Mouse (Mus musculus): ENCODE data around the gene Mrpl51.

Gene Mrpl51

DNA sequence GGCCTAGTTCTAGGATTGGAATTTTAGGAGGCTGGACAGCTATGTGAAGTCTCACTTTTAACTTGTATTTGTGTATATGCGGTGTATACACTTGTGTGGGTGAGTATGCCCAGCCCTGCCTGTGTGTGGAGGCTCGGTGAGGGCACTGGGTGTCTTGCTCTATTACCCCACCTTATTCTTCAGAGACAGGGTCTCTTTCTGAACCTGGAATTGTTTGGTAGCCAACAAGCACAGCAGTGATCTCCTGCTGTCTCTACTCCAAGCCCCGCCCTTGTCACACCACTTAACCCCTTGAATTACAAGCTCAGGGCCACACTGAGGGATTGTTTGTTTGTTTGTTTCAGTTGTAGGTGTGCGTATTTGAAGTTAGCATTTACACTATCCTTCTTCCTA, 40.4 kb downstream of the Mrpl51 start:
- DNase-seq (ENCODE audit: low read depth in 2 of 2, low spot score in 2 of 2): no peak

DNA sequence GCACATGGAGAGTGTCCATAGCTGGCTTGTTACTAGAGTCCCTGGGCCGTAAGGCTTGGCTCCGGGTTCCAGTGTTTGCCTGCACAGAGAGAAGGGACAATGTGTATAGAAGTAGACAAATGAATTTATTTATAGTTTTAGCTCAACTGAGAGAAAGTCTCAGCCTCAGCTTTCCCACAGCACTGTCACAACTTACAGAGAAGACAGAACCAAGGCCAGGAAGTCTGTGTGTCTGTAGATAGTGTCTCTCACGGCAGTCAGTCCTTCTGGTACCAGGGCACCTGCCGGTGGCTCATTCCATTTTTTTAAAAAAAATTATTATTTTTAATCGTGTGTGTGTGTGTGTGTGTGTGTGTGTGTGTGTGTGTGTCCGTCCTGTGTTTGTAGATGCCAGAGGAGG, 40.9 kb downstream of the Mrpl51 start:
- DNase-seq (ENCODE audit: low read depth in 2 of 2, low spot score in 2 of 2): no peak

DNA sequence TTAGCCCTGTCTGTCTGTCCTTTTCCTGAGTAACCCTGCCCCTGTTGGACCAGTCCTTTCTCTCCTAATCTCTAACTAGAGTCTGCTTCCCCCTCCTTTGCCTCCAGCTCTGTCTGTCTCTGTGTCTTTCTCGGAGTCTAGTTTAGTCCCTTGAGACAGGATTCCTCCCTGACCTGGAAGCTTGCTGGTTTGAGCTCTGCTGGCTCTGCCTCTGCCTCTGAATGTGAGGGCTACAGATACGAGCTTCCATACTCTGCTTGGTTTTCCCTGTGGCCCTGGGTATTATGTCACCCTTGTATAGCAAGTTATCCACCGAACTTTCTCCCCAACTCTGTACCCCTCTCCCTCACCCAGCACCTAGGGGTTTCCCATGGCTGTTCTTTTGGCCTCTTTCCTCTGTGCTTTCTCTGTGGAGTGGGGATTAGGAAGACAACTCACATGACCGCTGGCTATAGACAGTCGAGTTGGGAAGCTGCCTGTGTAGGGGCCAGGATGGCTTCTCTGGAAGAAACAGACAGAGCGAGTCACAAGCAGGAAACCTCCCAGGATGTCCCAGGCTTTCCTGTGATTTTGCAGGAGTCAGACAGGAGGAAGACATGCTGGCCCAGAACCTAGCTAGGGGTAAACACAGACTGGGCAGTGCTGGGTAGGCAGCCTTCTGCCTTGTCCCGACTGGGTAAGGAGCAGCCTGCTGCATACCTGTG, 42.4 kb downstream of the Mrpl51 start:
- DNase-seq (ENCODE audit: low read depth in 2 of 2, low spot score in 2 of 2): no peak

DNA sequence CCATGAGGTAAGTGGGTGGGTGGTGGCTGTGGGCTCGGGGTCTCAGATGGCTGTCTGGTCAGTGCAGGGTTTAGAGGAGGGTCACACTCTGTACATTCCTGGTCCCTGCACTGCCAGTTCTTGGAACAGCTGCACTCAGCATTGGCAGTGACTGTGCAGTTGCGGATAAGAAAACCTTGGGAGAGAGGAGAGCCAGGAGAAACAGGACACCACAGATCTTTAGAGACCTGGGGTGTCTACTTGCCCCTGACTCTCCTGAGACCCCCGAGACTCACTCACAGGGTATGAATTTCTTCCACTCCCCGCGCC, 42.9 kb downstream of the Mrpl51 start:
- no peak for DNase-seq (ENCODE audit: low read depth in 2 of 2, low spot score in 2 of 2)

DNA sequence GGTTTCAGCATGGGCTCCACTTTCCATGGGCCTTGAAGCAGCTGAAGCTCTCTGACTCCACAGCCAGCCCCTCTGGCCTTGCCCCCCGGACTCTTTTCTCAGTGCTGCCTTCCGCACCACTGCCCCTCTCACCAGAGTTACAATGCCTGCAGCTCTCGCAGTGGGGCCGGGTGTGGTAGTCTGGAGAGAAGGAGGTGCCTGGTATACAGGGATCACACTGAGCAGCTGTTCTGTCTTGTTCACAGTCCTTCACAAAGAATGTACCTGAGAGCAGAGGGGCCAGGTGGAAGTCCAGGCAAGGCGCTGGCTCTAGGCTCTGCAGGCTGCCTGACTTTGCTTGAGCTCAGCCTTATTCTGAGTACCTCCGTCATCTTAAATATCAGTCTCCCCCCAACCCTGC, 44.7 kb downstream of the Mrpl51 start:
- no peak for DNase-seq (ENCODE audit: low read depth in 2 of 2, low spot score in 2 of 2)

DNA sequence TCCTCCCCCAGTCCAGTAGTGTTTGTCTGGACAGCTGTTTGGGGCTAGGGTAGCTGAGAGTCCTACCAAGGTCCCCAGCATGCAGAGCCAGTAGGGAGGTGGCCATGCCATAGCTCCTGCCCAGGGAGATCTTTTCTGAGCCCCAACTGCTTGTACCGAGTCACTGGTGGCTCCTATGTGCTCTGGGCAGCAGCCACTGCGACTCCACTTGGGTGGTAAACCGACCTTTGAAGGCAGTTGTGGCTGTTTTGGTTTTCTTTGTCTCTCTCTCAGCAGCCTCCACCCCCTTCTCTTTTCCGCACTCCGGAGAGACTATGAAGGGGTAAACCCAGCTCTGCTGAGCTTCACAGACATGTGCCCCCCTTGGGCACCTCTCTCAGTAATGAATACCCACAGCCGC, 45.2 kb downstream of the Mrpl51 start, which contains the start of gene Cd27:
Gene Cd27 (minus strand): TSS at position 229 of the 400 bp plus-strand sequence.
- peak; percentile 57 to 60 for DNase-seq (ENCODE audit: low read depth in 2 of 2, low spot score in 2 of 2)

DNA sequence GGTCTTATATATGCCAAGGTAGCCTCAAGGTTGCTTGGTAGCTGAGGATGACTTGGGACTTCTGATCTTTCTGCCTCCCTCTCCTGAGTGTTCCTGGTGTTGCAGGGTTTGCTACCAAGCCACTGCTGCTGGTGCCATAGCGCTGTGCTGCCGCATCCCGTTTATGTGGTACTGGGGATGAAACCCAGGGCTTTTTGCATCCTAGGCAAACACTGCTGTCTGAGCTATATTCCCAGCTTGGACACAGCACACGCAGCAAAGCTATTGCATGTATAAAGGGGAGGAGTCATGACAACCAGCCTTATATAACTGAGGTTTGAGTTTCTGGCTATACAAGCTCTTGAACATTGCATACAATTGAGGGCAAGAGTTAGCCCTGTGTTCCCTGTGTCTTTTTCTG, 45.8 kb downstream of the Mrpl51 start:
- DNase-seq (ENCODE audit: low read depth in 2 of 2, low spot score in 2 of 2): no peak

DNA sequence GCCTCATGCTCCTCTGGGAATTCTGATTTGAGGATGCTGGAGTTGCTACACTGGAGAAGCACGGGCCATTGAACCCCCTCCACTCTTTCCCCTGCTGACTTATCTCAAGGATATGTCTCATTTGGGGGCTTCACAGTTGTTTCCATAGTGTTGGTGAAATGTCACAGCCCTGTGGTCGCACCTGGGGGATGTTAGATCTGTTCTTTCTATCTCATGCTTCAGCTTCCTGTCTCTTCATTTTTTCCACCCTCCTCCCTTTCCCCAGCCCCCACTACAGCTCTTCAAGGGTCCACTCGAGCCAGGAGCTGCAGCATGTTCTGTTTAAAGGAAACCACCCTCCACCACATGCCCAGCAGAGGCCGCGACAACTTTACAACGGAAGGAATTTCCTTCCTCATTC, 46.8 kb downstream of the Mrpl51 start:
- DNase-seq (ENCODE audit: low read depth in 2 of 2, low spot score in 2 of 2): peak in 1 of 2 experiments; percentile 36

DNA sequence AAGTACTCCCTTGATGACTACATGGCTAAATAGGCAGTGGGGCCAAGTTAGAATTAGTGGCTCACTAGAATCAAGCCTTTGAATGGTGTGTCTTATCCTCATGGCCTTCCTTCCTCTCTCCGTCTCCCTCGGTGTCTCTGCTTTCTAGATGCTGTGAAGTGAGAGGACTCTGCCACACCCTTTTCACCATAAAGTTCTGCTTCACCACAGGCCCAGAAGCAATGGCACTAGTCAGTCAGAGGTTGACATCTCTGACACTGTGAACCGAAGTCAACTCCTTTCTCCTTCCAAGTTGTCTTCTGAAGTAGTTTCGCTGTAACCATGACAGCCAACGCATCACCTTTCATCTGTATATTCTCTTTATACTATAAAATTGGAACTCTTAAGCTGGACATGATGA, 47.9 kb downstream of the Mrpl51 start:
- no peak for DNase-seq (ENCODE audit: low read depth in 2 of 2, low spot score in 2 of 2)

DNA sequence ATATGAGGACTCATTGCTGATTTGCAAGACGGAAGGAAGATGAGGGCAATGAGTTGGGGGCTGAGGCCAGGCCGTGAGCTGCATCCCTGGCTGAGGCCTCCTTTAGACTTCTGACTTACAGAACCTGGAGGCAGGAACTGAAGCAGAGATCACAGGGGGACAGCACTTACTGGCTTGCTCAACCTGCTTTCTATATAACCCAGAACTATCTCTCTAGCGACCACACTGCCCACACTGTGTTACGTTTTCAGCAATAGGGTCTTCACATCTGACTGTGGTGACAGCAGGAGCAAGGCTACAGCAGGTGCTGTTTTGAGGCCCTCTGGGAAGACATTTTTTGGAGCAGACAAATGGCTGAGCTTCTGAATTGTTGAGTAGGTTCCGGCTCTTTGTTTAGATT, 49.0 kb downstream of the Mrpl51 start:
- no peak for DNase-seq (ENCODE audit: low read depth in 2 of 2, low spot score in 2 of 2)

DNA sequence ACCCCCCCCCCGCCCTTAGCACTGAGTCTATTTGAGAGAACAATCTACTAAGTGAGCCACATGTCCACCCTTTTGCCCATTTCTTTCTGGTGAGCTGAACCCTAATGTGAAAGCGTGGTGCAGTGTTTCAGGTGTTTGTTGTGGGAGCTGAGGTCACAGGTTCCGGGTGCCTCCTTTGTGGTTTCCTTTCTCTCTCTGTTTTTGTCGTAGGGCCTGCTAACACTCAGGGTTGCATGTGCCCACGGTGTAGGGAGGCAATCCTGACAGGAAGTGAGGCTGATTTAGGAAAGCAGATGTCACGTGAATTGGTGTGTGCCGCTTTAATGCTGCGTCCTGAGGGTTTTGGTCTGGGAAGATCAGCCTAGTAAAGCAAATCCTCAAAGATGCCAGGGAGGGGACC, 50.0 kb downstream of the Mrpl51 start:
- peak; percentile 69 to 81 for DNase-seq (ENCODE audit: low read depth in 2 of 2, low spot score in 2 of 2)

DNA sequence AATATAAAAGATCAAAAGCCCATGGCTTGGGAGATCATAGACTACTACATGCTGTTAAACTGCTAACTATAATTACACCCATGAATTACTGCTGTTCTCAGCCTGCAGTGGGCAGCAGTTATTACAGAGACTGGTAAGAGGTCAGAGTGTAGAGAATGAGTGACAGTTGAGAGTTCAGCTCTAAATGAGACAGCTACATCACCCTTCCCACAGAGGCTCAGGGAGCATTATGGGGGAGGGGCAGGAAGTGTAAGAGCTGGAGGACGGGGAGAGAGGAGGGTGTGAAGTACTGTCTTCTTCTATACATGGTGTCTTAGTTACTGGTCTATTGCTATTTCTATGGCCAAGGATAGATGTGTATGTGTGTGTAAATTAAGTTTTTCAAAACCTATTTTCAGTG, 53.0 kb downstream of the Mrpl51 start:
- no peak for DNase-seq (ENCODE audit: low read depth in 2 of 2, low spot score in 2 of 2)

Measured in CD8-positive naive resting alpha-beta T cell, adult 2 months (primary cell).